Mouse (Mus musculus) forebrain, embryonic 11.5 days (tissue): ENCODE measurements at regions not wholly inside any gene's neighbourhood (a gene's known extent, or its start where the extent isn't known, plus 50 kb on each side); places are given as distances from the start of the nearest gene placed in this dataset.

Experiments
- ATAC-seq: fragments of 200-750 bp; cut with Nextera tagmentation; replicated peaks from 2 replicates; pipeline ENCODE4 v1.8.0; 2017; ENCODE audit warnings: moderate TSS enrichment; ENCODE audit not compliant: low FRiP score
- DNase-seq: peaks from one replicate; pipeline ENCODE4 v3.0.0-alpha.2; 2017; ENCODE audit warnings: low spot score
- H3K27ac ChIP-seq: fragments of 300-500 bp; sonication (generic); 2 replicates; pipeline ENCODE4 v1.5.1; 2014; ENCODE audit warnings: low read depth, low read length
- H3K27me3 ChIP-seq: fragments of 300-500 bp; sonication (generic); 2 replicates; pipeline ENCODE4 v1.6.1; 2014; ENCODE audit warnings: mild to moderate bottlenecking, low read length, mixed read lengths; ENCODE audit not compliant: control insufficient read depth, insufficient read depth
- H3K36me3 ChIP-seq: fragments of 300-500 bp; sonication (generic); 2 replicates; pipeline ENCODE4 v1.6.1; 2014; ENCODE audit warnings: mild to moderate bottlenecking, low read length, moderate library complexity, mixed read lengths; ENCODE audit not compliant: control insufficient read depth, insufficient read depth
- H3K4me1 ChIP-seq: fragments of 300-500 bp; sonication (generic); replicated peaks from 2 replicates; pipeline ENCODE4 v1.6.1; 2014; ENCODE audit warnings: low read length, mixed read lengths; ENCODE audit not compliant: control insufficient read depth, insufficient read depth
- H3K4me2 ChIP-seq: fragments of 300-500 bp; sonication (generic); 2 replicates; pipeline ENCODE4 v1.6.1; 2014; ENCODE audit warnings: low read depth, mild to moderate bottlenecking, low read length, moderate library complexity, mixed read lengths; ENCODE audit not compliant: severe bottlenecking
- H3K4me3 ChIP-seq: fragments of 300-500 bp; sonication (generic); 2 replicates; pipeline ENCODE4 v1.5.1; 2014; ENCODE audit warnings: low read depth, low read length
- H3K9ac ChIP-seq: fragments of 300-500 bp; sonication (generic); 2 replicates; pipeline ENCODE4 v1.6.1; 2014; ENCODE audit warnings: low read length
- H3K9me3 ChIP-seq: fragments of 300-500 bp; sonication (generic); 2 replicates; pipeline ENCODE4 v1.6.1; 2016; ENCODE audit warnings: low read length, mixed read lengths; ENCODE audit not compliant: control insufficient read depth
- WGBS: fragments of 180-500 bp; shearing (Covaris S2); extraction: QIAGEN DNeasy Blood & Tissue Kit; methylation state at CpG from one replicate; pipeline ENCODE4 v1.1.7; 2014; 5-methylcytosine and 5-hydroxymethylcytosine counted together

DNA sequence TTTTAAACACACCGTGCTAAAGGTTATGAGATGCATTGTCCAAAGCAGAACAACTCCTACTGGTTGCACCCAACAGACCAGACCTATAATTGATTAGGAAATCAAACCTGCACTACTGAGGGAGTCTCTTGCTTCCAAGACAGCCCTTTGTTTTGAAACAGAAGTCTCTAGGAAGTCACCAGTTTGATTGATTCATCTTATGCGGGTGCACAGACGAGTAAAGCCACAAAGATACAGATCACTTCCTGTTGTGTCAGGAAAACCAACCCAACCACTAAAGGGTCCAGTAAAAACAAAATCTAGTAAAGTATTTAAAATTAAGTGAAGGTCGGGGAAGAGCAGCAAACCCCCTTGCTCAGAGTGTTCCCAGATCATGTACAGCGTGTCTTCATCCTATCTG, 58.3 kb upstream of the N6amt1 start:
- Histone ChIP-seq H3K27ac (no peak overlapping the region), H3K4me1 (no peaks in the 10 kb centered on the region), H3K9ac (no peak overlapping the region), H3K4me3 (no peak overlapping the region), H3K27me3 (no peaks in the 10 kb centered on the region), H3K9me3 (no peaks in the 10 kb centered on the region), H3K4me2 (no peak overlapping the region), H3K36me3 (no peaks in the 10 kb centered on the region)
- 91% methylated on average over 5 of the region's 5 CpGs for WGBS
- no peak for DNase-seq
- ATAC-seq = no peak

- H3K9ac ChIP-seq = no peak overlapping the region
- no peak overlapping the region for H3K27ac ChIP-seq
- no peaks in the 10 kb centered on the region for H3K9me3 ChIP-seq
- WGBS = 88% methylated on average over 1 of the region's 1 CpGs
- H3K4me3 ChIP-seq = no peak overlapping the region
- no peak overlapping the region for H3K4me2 ChIP-seq
- H3K4me1 ChIP-seq = no peaks in the 10 kb centered on the region
- H3K36me3 ChIP-seq = no peaks in the 10 kb centered on the region
- no peak for DNase-seq
- no peaks in the 10 kb centered on the region for H3K27me3 ChIP-seq
- ATAC-seq = no peak
Observed at GRCm38 (mm10) chr16:87292826-87293225, 61.2 kb upstream of the N6amt1 start.

DNA sequence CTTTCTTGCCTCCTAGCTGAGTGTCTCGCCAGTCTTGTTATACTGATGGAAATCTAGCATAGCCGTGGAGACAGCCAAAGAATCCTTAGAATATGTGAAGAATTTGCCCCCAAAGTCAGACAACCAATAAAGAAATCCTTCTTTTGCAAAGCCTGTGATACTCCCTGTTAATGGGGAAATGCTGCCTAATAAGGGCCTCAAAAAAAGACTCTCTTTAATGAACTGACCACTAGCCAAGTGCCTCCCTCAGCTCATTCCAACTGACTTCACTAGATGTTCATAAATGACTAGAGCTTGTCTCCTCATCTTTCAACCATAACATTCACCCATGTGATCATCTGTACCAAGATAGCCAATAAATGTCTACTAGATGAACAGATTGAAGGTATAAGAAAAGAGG, 62.3 kb upstream of the N6amt1 start:
- 86% methylated on average over 2 of the region's 2 CpGs for WGBS
- H3K36me3 ChIP-seq = no peaks in the 10 kb centered on the region
- no peak overlapping the region for H3K9ac ChIP-seq
- no peaks in the 10 kb centered on the region for H3K9me3 ChIP-seq
- no peak overlapping the region for H3K4me2 ChIP-seq
- H3K27me3 ChIP-seq = no peaks in the 10 kb centered on the region
- no peak overlapping the region for H3K27ac ChIP-seq
- H3K4me3 ChIP-seq = no peak overlapping the region
- no peak for DNase-seq
- H3K4me1 ChIP-seq = no peaks in the 10 kb centered on the region
- no peak for ATAC-seq

GRCm38 (mm10) chr16:87285639-87286038, 68.3 kb upstream of the N6amt1 start:
- H3K4me1 ChIP-seq = no peaks in the 10 kb centered on the region
- no peak overlapping the region for H3K4me2 ChIP-seq
- WGBS = 81% methylated on average over 2 of the region's 2 CpGs
- H3K4me3 ChIP-seq = no peak overlapping the region
- H3K36me3 ChIP-seq = no peaks in the 10 kb centered on the region
- no peaks in the 10 kb centered on the region; the same call in 1 of the 2 replicates for H3K9me3 ChIP-seq
- no peak overlapping the region for H3K9ac ChIP-seq
- no peak overlapping the region for H3K27ac ChIP-seq
- H3K27me3 ChIP-seq = no peaks in the 10 kb centered on the region
- ATAC-seq (no peak), DNase-seq (no peak)

DNA sequence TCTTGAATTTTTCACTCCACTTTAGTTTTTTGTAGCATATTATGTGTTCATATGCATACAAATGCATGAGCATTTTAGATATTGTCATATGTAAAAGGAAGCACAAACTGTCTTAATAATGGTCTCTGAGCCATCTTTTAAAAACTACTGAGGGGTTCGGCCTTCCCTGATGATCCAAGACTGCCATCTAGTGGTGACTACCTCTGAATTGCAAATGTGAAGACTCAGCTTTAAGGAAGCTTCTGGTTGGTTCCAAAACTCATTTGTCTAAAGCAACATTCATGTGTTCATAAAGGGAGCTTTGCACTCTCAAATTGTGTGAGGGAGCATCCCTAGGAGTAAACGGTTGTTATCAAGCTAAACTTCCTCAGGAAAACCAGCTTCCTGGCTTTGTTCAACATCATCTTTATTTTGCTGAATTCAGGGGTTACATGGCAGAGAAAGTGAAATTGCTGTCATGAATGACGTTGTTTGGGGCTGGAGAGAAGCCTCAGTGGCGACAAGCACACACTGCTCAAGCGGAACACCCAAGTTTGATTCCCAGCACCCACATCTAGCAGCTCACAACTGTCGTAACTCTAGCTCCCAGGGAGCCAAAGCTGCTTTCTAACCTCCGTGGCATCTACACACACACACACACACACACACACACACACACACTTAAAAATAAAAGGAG, 69.0 kb upstream of the N6amt1 start:
- Histone ChIP-seq H3K27ac (no peak overlapping the region), H3K9ac (no peak overlapping the region), H3K27me3 (no peaks in the 10 kb centered on the region), H3K4me3 (no peak overlapping the region), H3K4me2 (no peak overlapping the region), H3K36me3 (no peaks in the 10 kb centered on the region), H3K9me3 (no peaks in the 10 kb centered on the region; the same call in 1 of the 2 replicates), H3K4me1 (no peaks in the 10 kb centered on the region)
- DNase-seq (no peak), ATAC-seq (no peak)
- WGBS = 64% methylated on average over 7 of the region's 7 CpGs

DNA sequence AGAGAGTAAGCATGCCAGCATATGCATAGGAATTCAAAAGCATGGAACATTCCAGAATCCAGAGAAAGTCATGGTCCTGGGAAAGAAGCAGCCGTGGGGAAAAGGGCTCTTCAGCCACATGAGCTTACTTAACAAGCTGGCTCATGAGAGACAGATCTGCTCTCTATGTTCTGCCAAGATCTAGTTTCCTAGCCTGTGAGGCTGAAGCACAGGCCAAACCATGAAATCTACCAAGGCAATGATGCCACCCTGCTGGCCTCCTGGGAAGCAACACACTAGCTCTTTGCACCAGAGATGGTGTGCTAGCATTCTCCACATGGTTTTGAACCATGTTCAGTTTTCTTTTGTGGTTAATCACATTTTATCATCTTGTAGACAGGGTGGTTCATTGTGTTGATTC, 75.5 kb upstream of the N6amt1 start:
- no peaks in the 10 kb centered on the region for H3K27me3 ChIP-seq
- no peaks in the 10 kb centered on the region; the same call in 1 of the 2 replicates for H3K9me3 ChIP-seq
- WGBS = 92% methylated on average over 1 of the region's 1 CpGs
- H3K36me3 ChIP-seq = no peaks in the 10 kb centered on the region
- no peak overlapping the region for H3K27ac ChIP-seq
- H3K4me3 ChIP-seq = no peak overlapping the region
- no peak for ATAC-seq
- DNase-seq = no peak
- no peak overlapping the region for H3K4me2 ChIP-seq
- H3K9ac ChIP-seq = no peak overlapping the region
- no peaks in the 10 kb centered on the region for H3K4me1 ChIP-seq

GRCm38 (mm10) chr16:87272363-87272762, 81.6 kb upstream of the N6amt1 start:
- ATAC-seq = no peak
- no peak overlapping the region for H3K27ac ChIP-seq

DNA sequence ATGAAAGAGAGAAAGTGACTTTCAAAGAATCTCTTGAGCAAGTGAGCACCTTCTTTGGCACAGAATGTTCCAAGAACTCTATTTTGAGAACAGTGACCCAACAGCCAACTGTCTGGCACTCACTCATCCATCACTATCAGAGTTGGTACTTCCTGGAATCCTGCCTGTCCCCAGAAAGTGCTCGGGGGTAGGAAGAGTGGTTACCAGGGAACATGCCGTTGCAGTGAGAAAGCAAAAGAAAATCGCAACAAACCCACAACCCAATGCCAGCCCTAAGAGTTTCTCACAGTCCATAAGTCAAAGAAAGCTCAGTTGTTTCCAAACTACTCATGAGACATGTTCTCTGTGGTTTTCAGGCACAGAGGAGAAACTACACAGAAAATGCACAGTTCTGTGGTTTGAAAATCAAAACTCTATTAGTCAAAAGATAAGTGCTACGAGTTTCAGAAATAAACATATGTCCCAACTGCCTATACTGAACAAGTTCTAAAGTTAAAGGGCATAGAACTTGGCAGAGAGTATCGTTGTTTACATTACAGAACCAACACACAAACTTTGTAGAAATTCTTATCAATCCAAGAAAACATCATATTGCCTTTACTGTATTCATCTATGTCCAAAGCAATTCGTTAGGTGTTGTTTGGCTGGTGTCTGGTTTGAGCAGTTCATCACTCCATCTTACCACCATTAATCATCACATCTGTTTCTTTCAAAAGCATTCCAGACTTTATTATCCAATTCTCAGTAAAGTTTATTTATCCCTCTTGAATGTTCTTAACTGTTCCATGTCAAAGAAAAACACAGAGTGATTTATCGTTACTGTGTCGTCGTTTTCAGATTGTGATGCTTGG, 85.8 kb upstream of the N6amt1 start:
- no peak for DNase-seq
- no peak overlapping the region for H3K4me3 ChIP-seq

More at GRCm38 (mm10) chr16:87272363-87272762, 81.6 kb upstream of the N6amt1 start:
- Histone ChIP-seq H3K9me3 (no peaks in the 10 kb centered on the region), H3K4me2 (no peak overlapping the region), H3K27me3 (no peaks in the 10 kb centered on the region), H3K36me3 (no peaks in the 10 kb centered on the region), H3K4me1 (no peaks in the 10 kb centered on the region), H3K4me3 (no peak overlapping the region), H3K9ac (no peak overlapping the region)
- WGBS = 91% methylated on average over 5 of the region's 5 CpGs
- DNase-seq = no peak

More for the DNA sequence above, 85.8 kb upstream of the N6amt1 start:
- no peaks in the 10 kb centered on the region for H3K4me1 ChIP-seq
- no peaks in the 10 kb centered on the region for H3K36me3 ChIP-seq
- no peak overlapping the region for H3K27ac ChIP-seq
- no peak overlapping the region for H3K4me2 ChIP-seq
- H3K27me3 ChIP-seq = no peaks in the 10 kb centered on the region
- no peak overlapping the region for H3K9ac ChIP-seq
- WGBS = 89% methylated on average over 9 of the region's 9 CpGs
- ATAC-seq = no peak
- H3K9me3 ChIP-seq = no peaks in the 10 kb centered on the region
